Mouse (Mus musculus) kidney, embryonic 16.5 days (tissue): ENCODE data around the gene Slc35b2. TPM values are rescaled to one million over a fixed set of nuclear protein-coding genes. Genes with fewer than 3 reads are reported as not detected.

ENCODE experiments used
- ATAC-seq: fragments of 200-750 bp; cut with Nextera tagmentation; 2 replicates; pipeline ENCODE4 v1.8.0; 2017; ENCODE audit warnings: moderate TSS enrichment; ENCODE audit not compliant: low FRiP score, low TSS enrichment
- H3K27ac ChIP-seq: fragments of 300-500 bp; sonication (generic); 2 replicates; pipeline ENCODE4 v1.5.1; 2014; ENCODE audit warnings: low read length
- H3K27me3 ChIP-seq: fragments of 300-500 bp; sonication (generic); 2 replicates; pipeline ENCODE4 v1.6.1; 2014; ENCODE audit warnings: low read length, control low read depth, mixed read lengths; ENCODE audit not compliant: insufficient read depth
- H3K36me3 ChIP-seq: fragments of 300-500 bp; sonication (generic); 2 replicates; pipeline ENCODE4 v1.6.1; 2014; ENCODE audit warnings: low read length, control low read depth, mixed read lengths; ENCODE audit not compliant: insufficient read depth
- H3K4me1 ChIP-seq: fragments of 300-500 bp; sonication (generic); 2 replicates; pipeline ENCODE4 v1.6.1; 2014; ENCODE audit warnings: low read length, control low read depth, mixed read lengths; ENCODE audit not compliant: insufficient read depth
- H3K4me2 ChIP-seq: fragments of 300-500 bp; sonication (generic); replicated peaks from 2 replicates; pipeline ENCODE4 v1.6.1; 2014; ENCODE audit warnings: low read depth, low read length
- H3K4me3 ChIP-seq: fragments of 300-500 bp; sonication (generic); 2 replicates; pipeline ENCODE4 v1.5.1; 2014; ENCODE audit warnings: mild to moderate bottlenecking, low read length
- H3K9ac ChIP-seq: fragments of 300-500 bp; sonication (generic); replicated peaks from 2 replicates; pipeline ENCODE4 v1.6.1; 2014; ENCODE audit warnings: low read length
- H3K9me3 ChIP-seq: fragments of 300-500 bp; sonication (generic); 2 replicates; pipeline ENCODE4 v1.6.1; 2016; ENCODE audit warnings: low read length, control low read depth
- WGBS: fragments of 180-500 bp; shearing (Covaris S2); extraction: QIAGEN DNeasy Blood & Tissue Kit; methylation state at CpG from one replicate; pipeline ENCODE4 v1.1.7; 2014; 5-methylcytosine and 5-hydroxymethylcytosine counted together
- polyA plus RNA-seq: library from polyadenylated mRNA; unstranded; fragments of >200 nt; fragmentation: Nextera tagmentation; extraction: Ambion mirVana; gene quantifications from 2 replicates; pipeline ENCODE4 v1.2.1, GENCODE M21; 2015

Gene Slc35b2
- polyA plus RNA-seq, 1 experiment from 2014 or later, result 170 TPM

DNA sequence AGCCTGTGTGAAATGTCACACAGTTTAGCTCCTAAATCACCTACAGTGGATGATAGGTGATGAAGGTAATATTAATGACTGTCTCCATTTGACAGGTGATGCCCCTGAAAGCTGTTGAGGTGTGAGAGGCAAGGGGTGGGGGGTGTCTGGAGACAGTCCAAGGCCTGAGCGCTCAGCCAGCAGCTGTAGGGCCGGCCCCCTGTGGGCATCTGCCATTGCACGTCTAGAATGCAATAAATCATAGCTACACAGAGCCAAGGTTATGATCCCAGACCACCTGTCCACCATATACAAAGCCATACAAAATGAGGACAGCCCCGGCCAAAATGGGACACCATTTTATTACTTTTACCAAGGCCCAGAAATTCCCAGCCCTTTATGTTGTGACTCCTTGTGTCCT, 38.7 kb upstream of the Slc35b2 start:
- ATAC-seq, result no peak
- no peak overlapping the region for H3K4me3 ChIP-seq
- WGBS, result 42% methylated on average over 4 of the region's 4 CpGs
- peaks cover 7% of the 10 kb centered on the region; the same call in 1 of the 2 replicates for H3K4me1 ChIP-seq
- no peaks in the 10 kb centered on the region for H3K9me3 ChIP-seq
- no peak overlapping the region for H3K9ac ChIP-seq
- no peak overlapping the region for H3K4me2 ChIP-seq
- peaks cover 13% of the 10 kb centered on the region; the same call in 1 of the 2 replicates for H3K27me3 ChIP-seq
- 0 out of 2 replicates have a peak, but pooled peaks cover 8% of the 10 kb centered on the region for H3K36me3 ChIP-seq
- H3K27ac ChIP-seq, result no peak overlapping the region

DNA sequence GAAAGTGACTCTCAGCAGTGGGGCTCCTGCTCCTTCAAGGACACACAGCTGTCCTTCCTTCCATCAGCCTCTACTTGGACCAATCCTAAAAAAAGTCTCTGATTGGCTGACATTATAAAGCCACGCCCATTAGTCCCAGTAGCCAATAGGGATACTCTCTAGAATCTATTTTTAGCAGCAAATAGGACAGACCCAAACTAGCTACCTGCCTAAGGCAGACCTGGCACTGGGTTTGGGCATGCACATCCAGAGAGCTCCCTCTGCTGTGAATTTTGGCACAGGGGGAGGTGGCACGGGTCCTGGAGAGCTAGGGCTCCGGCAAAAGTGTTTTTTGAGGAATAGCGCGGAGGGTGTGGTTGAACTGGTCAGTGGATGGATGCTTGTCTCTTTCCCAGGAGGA, 37.1 kb upstream of the Slc35b2 start:
- H3K27ac ChIP-seq, result no peak overlapping the region
- no peak overlapping the region for H3K4me3 ChIP-seq
- no peak for ATAC-seq
- H3K36me3 ChIP-seq, result no peaks in the 10 kb centered on the region
- H3K9me3 ChIP-seq, result no peaks in the 10 kb centered on the region
- H3K9ac ChIP-seq, result no peak overlapping the region
- WGBS, result 20% methylated on average over 5 of the region's 5 CpGs
- H3K27me3 ChIP-seq, result peaks cover 21% of the 10 kb centered on the region
- no peak overlapping the region for H3K4me2 ChIP-seq
- peaks cover 7% of the 10 kb centered on the region; the same call in 1 of the 2 replicates for H3K4me1 ChIP-seq

DNA sequence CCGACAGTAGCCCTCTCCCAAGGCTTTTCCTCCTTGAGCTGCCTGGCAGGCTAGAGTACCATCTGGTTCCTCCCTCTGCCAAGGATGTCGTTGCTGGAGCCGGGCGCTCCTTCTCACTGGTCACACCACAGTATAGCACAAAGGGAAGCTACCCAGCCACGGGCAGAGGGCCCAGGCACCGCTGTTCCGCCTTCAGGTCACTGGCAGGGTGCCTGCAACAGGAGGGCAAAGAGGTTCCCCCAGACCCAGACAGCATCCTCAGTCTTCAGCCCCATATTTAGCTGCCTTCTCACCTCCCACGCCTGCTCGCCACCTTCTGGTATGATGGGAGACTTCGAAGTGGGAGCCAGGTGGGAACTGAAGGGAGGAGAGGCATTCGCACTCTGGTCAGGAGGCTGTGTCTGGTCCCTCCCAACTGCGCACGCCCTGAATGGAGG, 33.3 kb upstream of the Slc35b2 start:
- H3K9me3 ChIP-seq, result no peaks in the 10 kb centered on the region
- H3K27ac ChIP-seq, result no peak overlapping the region
- H3K4me3 ChIP-seq, result no peak overlapping the region
- peaks cover 2% of the 10 kb centered on the region; the same call in 1 of the 2 replicates for H3K4me1 ChIP-seq
- H3K36me3 ChIP-seq, result no peaks in the 10 kb centered on the region
- H3K4me2 ChIP-seq, result no peak overlapping the region
- ATAC-seq, result no peak
- H3K9ac ChIP-seq, result no peak overlapping the region
- peaks cover 31% of the 10 kb centered on the region for H3K27me3 ChIP-seq
- 45% methylated on average over 13 of the region's 13 CpGs for WGBS

DNA sequence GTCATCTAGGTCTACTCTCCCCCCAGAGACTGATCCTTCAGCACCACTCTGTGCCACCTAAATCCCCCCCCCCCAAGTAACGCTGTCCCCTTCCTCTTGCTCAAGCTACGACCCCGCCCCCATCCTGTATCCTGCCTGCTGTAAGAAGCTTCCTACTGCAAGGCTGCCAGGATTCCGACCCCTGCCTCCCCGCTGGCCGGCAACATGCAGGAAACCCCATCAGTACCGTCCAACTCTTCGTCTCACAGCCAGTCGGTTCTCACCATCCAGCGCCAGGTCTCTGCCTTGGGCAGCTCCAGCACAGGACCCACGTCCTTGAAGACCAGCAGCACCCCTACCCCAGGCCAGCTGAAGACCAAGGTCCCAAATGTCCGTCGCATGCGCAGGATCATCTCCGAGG, 30.8 kb upstream of the Slc35b2 start:
- H3K9me3 ChIP-seq, result no peaks in the 10 kb centered on the region
- no peak overlapping the region for H3K4me2 ChIP-seq
- H3K36me3 ChIP-seq, result no peaks in the 10 kb centered on the region
- no peaks in the 10 kb centered on the region for H3K4me1 ChIP-seq
- no peak overlapping the region for H3K27ac ChIP-seq
- H3K27me3 ChIP-seq, result peaks cover 50% of the 10 kb centered on the region
- WGBS, result 52% methylated on average over 15 of the region's 15 CpGs
- no peak for ATAC-seq
- no peak overlapping the region for H3K9ac ChIP-seq
- no peak overlapping the region for H3K4me3 ChIP-seq

DNA sequence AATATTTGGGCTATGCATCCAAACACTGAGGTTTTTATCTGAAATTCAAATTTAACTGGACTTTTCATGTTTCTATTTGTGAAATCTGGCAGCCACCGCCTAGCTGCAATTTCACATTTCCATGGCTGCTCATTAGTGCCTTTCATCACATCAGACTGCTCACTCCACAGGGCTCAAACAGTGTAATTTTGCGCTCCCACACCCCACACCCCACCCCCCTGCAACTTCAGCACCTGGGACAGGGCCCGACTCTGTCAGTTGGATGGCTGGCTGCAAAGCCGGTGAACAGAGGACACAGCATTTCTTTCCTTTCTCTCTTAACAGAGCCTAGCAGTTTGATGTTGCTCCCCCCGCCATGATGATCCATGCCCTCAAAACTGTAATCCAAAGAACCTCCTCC, 27.4 kb upstream of the Slc35b2 start:
- H3K4me2 ChIP-seq, result no peak overlapping the region
- no peaks in the 10 kb centered on the region for H3K9me3 ChIP-seq
- no peaks in the 10 kb centered on the region for H3K36me3 ChIP-seq
- no peak overlapping the region for H3K4me3 ChIP-seq
- WGBS, result 10% methylated on average over 5 of the region's 5 CpGs
- no peak overlapping the region for H3K27ac ChIP-seq
- peaks cover 61% of the 10 kb centered on the region for H3K27me3 ChIP-seq
- H3K9ac ChIP-seq, result no peak overlapping the region
- no peak; the same call in 1 of the 2 replicates for ATAC-seq
- H3K4me1 ChIP-seq, result no peaks in the 10 kb centered on the region

DNA sequence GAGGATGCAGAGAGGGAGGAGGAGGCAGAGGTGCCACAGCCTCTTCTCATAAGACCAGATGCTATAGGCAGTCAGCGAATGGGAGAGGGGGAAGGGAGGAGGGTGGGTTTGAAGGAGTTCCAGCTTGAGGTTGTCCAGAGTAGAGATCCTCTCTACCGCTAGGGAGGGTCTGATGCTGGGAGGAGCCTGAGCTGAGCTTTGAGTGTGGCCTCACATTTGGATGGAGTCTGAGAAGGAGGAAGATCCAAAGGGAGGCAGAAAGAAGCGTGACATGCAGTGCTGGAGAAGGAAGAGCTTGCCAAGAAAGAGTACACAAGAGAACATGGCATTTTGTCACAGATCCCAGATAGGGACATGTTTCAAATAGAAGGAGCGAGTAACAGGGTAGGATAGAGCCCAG, 25.3 kb upstream of the Slc35b2 start:
- WGBS, result 65% methylated on average over 4 of the region's 4 CpGs

DNA sequence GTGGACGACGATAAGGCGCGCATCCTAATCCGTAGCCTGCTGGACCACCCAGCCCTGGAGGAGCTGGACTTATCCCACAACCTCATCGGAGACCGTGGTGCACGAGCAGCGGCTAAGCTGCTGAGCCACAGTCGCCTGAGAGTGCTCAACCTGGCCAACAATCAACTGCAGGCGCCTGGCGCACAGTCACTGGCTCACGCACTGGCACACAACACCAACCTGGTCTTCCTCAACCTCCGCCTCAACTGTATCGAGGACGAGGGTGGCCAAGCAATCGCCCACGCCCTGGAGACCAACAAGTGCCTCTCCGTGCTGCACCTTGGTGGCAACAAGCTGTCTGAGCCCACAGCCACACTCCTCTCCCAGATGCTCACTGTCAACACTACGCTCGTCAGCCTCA, 24.0 kb upstream of the Slc35b2 start:
- H3K9ac ChIP-seq, result no peak overlapping the region
- no peaks in the 10 kb centered on the region for H3K36me3 ChIP-seq
- no peaks in the 10 kb centered on the region for H3K9me3 ChIP-seq
- no peak overlapping the region for H3K4me3 ChIP-seq
- H3K27ac ChIP-seq, result no peak overlapping the region
- peaks cover 76% of the 10 kb centered on the region for H3K27me3 ChIP-seq
- no peak for ATAC-seq
- H3K4me1 ChIP-seq, result peaks cover 2% of the 10 kb centered on the region
- 74% methylated on average over 21 of the region's 21 CpGs for WGBS
- H3K4me2 ChIP-seq, result no peak overlapping the region

More for the DNA sequence above, 25.3 kb upstream of the Slc35b2 start:
- H3K4me2 ChIP-seq, result no peak overlapping the region
- H3K36me3 ChIP-seq, result no peaks in the 10 kb centered on the region
- no peaks in the 10 kb centered on the region for H3K9me3 ChIP-seq
- no peak for ATAC-seq
- H3K4me1 ChIP-seq, result no peaks in the 10 kb centered on the region
- no peak overlapping the region for H3K9ac ChIP-seq
- H3K27me3 ChIP-seq, result peaks cover 73% of the 10 kb centered on the region
- H3K4me3 ChIP-seq, result no peak overlapping the region
- H3K27ac ChIP-seq, result no peak overlapping the region

DNA sequence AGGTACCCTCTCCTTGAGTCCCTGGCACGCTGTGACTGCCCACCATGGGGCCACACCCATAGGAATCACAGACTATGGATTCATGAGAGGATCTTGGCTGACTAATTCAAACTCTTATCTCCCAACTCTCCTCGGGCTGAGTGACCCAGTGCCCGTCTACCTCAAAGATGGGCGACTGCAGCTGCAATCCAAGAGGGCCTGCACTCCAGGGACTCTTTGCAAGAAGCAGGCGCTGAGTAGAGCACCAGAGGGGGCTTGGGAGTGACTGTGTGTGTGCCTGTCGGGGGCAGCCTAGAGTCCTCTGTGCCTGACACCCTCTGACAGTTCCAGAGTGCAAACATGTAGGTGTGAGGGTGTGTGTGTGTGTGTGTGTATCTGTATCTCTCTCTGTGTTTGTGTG, 21.5 kb upstream of the Slc35b2 start:
- H3K27ac ChIP-seq, result no peak overlapping the region
- peaks cover 81% of the 10 kb centered on the region for H3K27me3 ChIP-seq
- H3K36me3 ChIP-seq, result no peaks in the 10 kb centered on the region
- no peak overlapping the region for H3K4me2 ChIP-seq
- no peaks in the 10 kb centered on the region for H3K9me3 ChIP-seq
- peaks cover 15% of the 10 kb centered on the region for H3K4me1 ChIP-seq
- no peak overlapping the region for H3K9ac ChIP-seq
- ATAC-seq, result no peak
- no peak overlapping the region for H3K4me3 ChIP-seq
- WGBS, result 41% methylated on average over 6 of the region's 6 CpGs

DNA sequence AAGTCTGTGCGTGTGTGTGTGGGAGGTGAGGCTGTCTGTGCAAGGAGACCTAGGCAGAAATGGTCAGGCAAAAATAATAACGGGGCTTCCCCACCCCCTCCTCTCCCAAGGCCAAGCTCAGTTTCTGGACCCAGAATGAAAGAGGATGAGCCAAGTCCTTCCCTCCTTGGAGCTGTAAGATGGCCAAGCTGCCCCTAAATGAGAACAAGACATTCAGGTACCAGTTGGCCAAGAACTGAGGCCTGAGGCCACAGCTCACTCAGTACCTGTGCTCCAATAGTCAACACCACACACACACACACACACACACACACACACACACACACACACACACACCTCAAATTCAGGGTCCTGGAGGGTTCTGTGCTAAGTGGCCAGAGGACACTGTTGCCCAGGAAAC, 21.0 kb upstream of the Slc35b2 start:
- H3K4me1 ChIP-seq, result peaks cover 15% of the 10 kb centered on the region
- H3K4me3 ChIP-seq, result no peak overlapping the region
- H3K9me3 ChIP-seq, result no peaks in the 10 kb centered on the region
- no peak overlapping the region for H3K27ac ChIP-seq
- no peaks in the 10 kb centered on the region for H3K36me3 ChIP-seq
- no peak overlapping the region for H3K9ac ChIP-seq
- peaks cover 82% of the 10 kb centered on the region for H3K27me3 ChIP-seq
- WGBS, result 50% methylated on average over 2 of the region's 2 CpGs
- ATAC-seq, result no peak
- H3K4me2 ChIP-seq, result no peak overlapping the region

DNA sequence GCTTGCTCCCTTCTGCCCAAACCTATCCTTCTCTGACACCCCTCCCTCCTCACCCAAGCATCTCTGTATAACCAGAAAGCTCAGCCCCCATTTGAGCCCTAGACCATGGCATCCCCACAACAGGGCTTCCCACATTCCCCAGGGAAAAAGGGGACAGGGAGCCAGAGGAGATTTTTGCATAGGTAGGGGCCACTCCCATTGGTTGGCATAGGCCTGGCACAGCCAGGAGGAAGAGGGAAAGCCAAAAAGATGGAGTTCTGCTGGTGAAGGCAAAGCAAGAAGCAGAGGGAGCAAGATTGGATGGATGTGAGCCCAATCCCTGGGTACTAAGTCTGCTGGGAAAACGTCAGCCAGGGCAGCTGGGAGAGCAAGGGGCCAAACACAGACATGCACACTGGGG, 20.6 kb upstream of the Slc35b2 start:
- Histone ChIP-seq H3K4me3 (no peak overlapping the region), H3K27ac (no peak overlapping the region), H3K9me3 (no peaks in the 10 kb centered on the region), H3K4me1 (peaks cover 15% of the 10 kb centered on the region), H3K27me3 (peaks cover 86% of the 10 kb centered on the region), H3K4me2 (no peak overlapping the region), H3K9ac (no peak overlapping the region), H3K36me3 (no peaks in the 10 kb centered on the region)
- WGBS, result 45% methylated on average over 1 of the region's 1 CpGs
- no peak for ATAC-seq
